Mouse (Mus musculus) heart, embryonic 11.5 days (tissue): ENCODE data around the gene Pcca. TPM values are rescaled to one million over a fixed set of nuclear protein-coding genes. Genes with fewer than 3 reads are reported as not detected.

Source experiments
- ATAC-seq: fragments of 200-750 bp; cut with Nextera tagmentation; replicated peaks from 2 replicates; pipeline ENCODE4 v1.8.0; 2017; ENCODE audit warnings: moderate library complexity; ENCODE audit not compliant: insufficient number of reproducible peaks, low FRiP score, low TSS enrichment
- H3K27ac ChIP-seq: fragments of 300-500 bp; sonication (generic); 2 replicates; pipeline ENCODE4 v1.5.1; 2014; ENCODE audit warnings: mild to moderate bottlenecking, low read depth, low read length
- H3K27me3 ChIP-seq: fragments of 300-500 bp; sonication (generic); 2 replicates; pipeline ENCODE4 v1.6.1; 2014; ENCODE audit warnings: mild to moderate bottlenecking, low read length, mixed read lengths; ENCODE audit not compliant: control insufficient read depth, insufficient read depth
- H3K36me3 ChIP-seq: fragments of 300-500 bp; sonication (generic); 2 replicates; pipeline ENCODE4 v1.6.1; 2014; ENCODE audit warnings: mild to moderate bottlenecking, low read length, moderate library complexity, mixed read lengths; ENCODE audit not compliant: control insufficient read depth, insufficient read depth
- H3K4me1 ChIP-seq: fragments of 300-500 bp; sonication (generic); 2 replicates; pipeline ENCODE4 v1.6.1; 2014; ENCODE audit warnings: low read length; ENCODE audit not compliant: control insufficient read depth, insufficient read depth
- H3K4me2 ChIP-seq: fragments of 300-500 bp; sonication (generic); 2 replicates; pipeline ENCODE4 v1.6.1; 2014; ENCODE audit warnings: mild to moderate bottlenecking, moderate library complexity
- H3K4me3 ChIP-seq: fragments of 300-500 bp; sonication (generic); 2 replicates; pipeline ENCODE4 v1.5.1; 2014; ENCODE audit warnings: low read depth, low read length
- H3K9ac ChIP-seq: fragments of 300-500 bp; sonication (generic); 2 replicates; pipeline ENCODE4 v1.6.1; 2014; ENCODE audit warnings: mild to moderate bottlenecking, low read depth, low read length, moderate library complexity
- H3K9me3 ChIP-seq: fragments of 300-500 bp; sonication (generic); replicated peaks from 2 replicates; pipeline ENCODE4 v1.6.1; 2016; ENCODE audit warnings: low read length; ENCODE audit not compliant: control insufficient read depth
- WGBS: fragments of 180-500 bp; shearing (Covaris S2); extraction: QIAGEN DNeasy Blood & Tissue Kit; methylation state at CpG from one replicate; pipeline ENCODE4 v1.1.7; 2014; ENCODE audit not compliant: insufficient replicate concordance; 5-methylcytosine and 5-hydroxymethylcytosine counted together
- polyA plus RNA-seq: library from polyadenylated mRNA; unstranded; fragments of >200 nt; fragmentation: Nextera tagmentation; extraction: Ambion mirVana; gene quantifications from 2 replicates; pipeline ENCODE4 v1.2.1, GENCODE M21; 2014

The Pcca gene
- polyA plus RNA-seq = 24.9 and 27.5 TPM in 2 replicates

DNA sequence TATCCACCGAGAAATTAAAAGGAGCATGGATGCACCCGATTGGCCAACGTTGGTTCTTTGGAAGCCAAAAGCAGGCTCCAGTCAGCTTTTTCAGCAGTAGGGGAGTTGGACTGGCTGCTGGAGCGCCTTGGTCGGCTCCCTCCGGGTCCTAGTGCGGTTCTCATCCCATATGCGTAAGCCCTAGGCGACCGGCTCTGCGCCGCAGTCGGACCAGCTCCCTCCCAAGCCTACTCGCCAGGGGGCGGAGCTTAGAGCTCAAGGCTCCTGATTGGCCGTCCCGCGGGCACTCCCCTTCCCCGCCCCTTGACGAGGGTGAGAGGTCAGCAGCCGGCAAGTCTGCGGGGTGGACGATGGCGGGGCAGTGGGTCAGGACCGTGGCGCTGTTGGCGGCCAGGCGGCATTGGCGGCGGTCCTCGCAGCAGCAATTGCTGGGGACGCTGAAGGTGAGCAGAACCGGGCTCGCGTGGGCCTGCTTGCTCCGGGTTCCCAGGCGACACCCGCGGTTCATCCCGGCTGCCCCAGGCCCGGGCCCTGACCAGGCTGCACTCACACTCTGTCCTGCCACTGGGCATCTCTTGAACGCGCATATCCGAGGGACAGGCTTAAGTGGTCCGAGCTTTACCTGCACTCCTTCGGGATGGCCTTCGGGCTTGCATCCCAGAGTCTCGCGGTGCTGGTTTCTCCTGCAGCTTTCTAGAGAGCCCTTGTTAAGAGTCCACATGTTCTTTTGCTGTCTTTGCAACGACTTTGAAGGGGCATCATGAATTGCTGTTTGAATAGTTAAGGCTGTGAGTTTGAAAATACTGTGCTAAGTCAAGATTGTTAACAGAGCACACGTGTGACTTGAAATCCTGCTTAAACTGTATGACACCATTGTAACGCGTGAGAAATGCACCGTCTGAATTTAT, at the start of gene Pcca:
Pcca (plus strand) TSS at position 308 of the 908 bp plus-strand sequence.
- H3K36me3 ChIP-seq = no peaks in the 10 kb centered on the region
- no peaks in the 10 kb centered on the region for H3K27me3 ChIP-seq
- peak within 1 kb of the TSS; percentile 46; the same call in 1 of the 2 replicates for H3K27ac ChIP-seq
- peak within 1 kb of the TSS; percentile 81 for H3K4me2 ChIP-seq
- H3K4me1 ChIP-seq = peaks cover 9% of the 10 kb centered on the region; the same call in 1 of the 2 replicates
- ATAC-seq = peak; percentile 99
- H3K4me3 ChIP-seq = peak within 1 kb of the TSS; percentile 73
- peak within 1 kb of the TSS; percentile 81 for H3K9ac ChIP-seq
- 2% methylated on average over 49 of the region's 54 CpGs for WGBS
- no peaks in the 10 kb centered on the region for H3K9me3 ChIP-seq

- Histone ChIP-seq H3K36me3 (no peaks in the 10 kb centered on the region), H3K9ac (no peak overlapping the region), H3K27ac (no peak overlapping the region), H3K27me3 (peaks cover 85% of the 10 kb centered on the region), H3K4me1 (no peaks in the 10 kb centered on the region), H3K4me2 (no peak overlapping the region), H3K4me3 (no peak overlapping the region), H3K9me3 (no peaks in the 10 kb centered on the region)
- no peak for ATAC-seq
- WGBS = 3% methylated on average over 4 of the region's 4 CpGs
These were observed 49.7 kb upstream of the Pcca start for GRCm38 (mm10) chr14:122484458-122484843.

GRCm38 (mm10) chr14:122484844-122485551, 49.1 kb upstream of the Pcca start:
- Histone ChIP-seq H3K36me3 (no peaks in the 10 kb centered on the region), H3K9ac (no peak overlapping the region), H3K9me3 (no peaks in the 10 kb centered on the region), H3K27ac (no peak overlapping the region), H3K27me3 (peaks cover 83% of the 10 kb centered on the region), H3K4me3 (no peak overlapping the region), H3K4me2 (no peak overlapping the region), H3K4me1 (no peaks in the 10 kb centered on the region)
- WGBS = under 1% methylated on average over 24 of the region's 24 CpGs
- ATAC-seq = no peak

GRCm38 (mm10) chr14:122485635-122486181, 48.4 kb upstream of the Pcca start:
- Histone ChIP-seq H3K9me3 (no peaks in the 10 kb centered on the region), H3K4me3 (no peak overlapping the region), H3K4me1 (peaks cover 2% of the 10 kb centered on the region; the same call in 1 of the 2 replicates), H3K27ac (no peak overlapping the region), H3K36me3 (no peaks in the 10 kb centered on the region), H3K4me2 (no peak overlapping the region), H3K9ac (no peak overlapping the region), H3K27me3 (peaks cover 81% of the 10 kb centered on the region)
- 3% methylated on average over 12 of the region's 12 CpGs for WGBS
- no peak for ATAC-seq

- no peak for ATAC-seq
- WGBS = 34% methylated on average over 1 of the region's 1 CpGs
- H3K4me1 ChIP-seq = peaks cover 4% of the 10 kb centered on the region; the same call in 1 of the 2 replicates
- peaks cover 81% of the 10 kb centered on the region for H3K27me3 ChIP-seq
- no peak overlapping the region for H3K4me2 ChIP-seq
- H3K9ac ChIP-seq = no peak overlapping the region
- no peaks in the 10 kb centered on the region for H3K9me3 ChIP-seq
- no peak overlapping the region for H3K4me3 ChIP-seq
- no peak overlapping the region for H3K27ac ChIP-seq
- no peaks in the 10 kb centered on the region for H3K36me3 ChIP-seq
These were observed 47.5 kb upstream of the Pcca start for GRCm38 (mm10) chr14:122486611-122487010.

DNA sequence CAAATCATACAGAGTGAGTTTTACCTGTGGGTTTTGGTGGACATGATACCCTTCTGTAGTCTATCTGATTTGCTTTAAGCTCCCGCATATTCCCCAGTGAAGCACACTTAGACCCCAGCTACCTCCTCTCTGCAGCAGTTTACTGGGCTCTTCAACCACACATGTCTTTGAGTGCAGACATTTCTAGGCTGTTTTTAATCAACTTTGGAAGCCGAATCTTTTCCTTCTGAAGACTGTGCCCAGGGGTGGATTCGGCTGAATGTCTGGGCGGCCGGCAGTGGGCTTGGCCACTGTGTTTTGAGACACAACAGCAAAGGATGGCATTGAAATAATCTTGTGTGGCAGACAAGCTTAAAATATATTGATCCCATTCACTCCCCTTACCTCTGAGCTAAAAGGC, 46.8 kb upstream of the Pcca start:
- WGBS = 7% methylated on average over 5 of the region's 5 CpGs
- Histone ChIP-seq H3K9ac (no peak overlapping the region), H3K4me1 (peaks cover 4% of the 10 kb centered on the region; the same call in 1 of the 2 replicates), H3K9me3 (no peaks in the 10 kb centered on the region), H3K4me2 (no peak overlapping the region), H3K27ac (no peak overlapping the region), H3K4me3 (no peak overlapping the region), H3K27me3 (peaks cover 75% of the 10 kb centered on the region), H3K36me3 (no peaks in the 10 kb centered on the region)
- ATAC-seq = no peak

- no peak overlapping the region for H3K4me3 ChIP-seq
- H3K9me3 ChIP-seq = peaks cover 2% of the 10 kb centered on the region; the same call in 1 of the 2 replicates
- H3K9ac ChIP-seq = no peak overlapping the region
- H3K27ac ChIP-seq = no peak overlapping the region
- no peak for ATAC-seq
- H3K4me1 ChIP-seq = peaks cover 4% of the 10 kb centered on the region; the same call in 1 of the 2 replicates
- no peaks in the 10 kb centered on the region for H3K36me3 ChIP-seq
- no peak overlapping the region for H3K4me2 ChIP-seq
- H3K27me3 ChIP-seq = peaks cover 59% of the 10 kb centered on the region
- WGBS = 3% methylated on average over 5 of the region's 5 CpGs
These were observed 45.1 kb upstream of the Pcca start for GRCm38 (mm10) chr14:122489041-122489440.

- Histone ChIP-seq H3K27ac (no peak overlapping the region), H3K9ac (no peak overlapping the region), H3K9me3 (peaks cover 2% of the 10 kb centered on the region; the same call in 1 of the 2 replicates), H3K4me1 (peaks cover 4% of the 10 kb centered on the region; the same call in 1 of the 2 replicates), H3K4me3 (peak overlapping the region; percentile 37), H3K36me3 (no peaks in the 10 kb centered on the region), H3K4me2 (peak overlapping the region; percentile 61; the same call in 1 of the 2 replicates), H3K27me3 (peaks cover 50% of the 10 kb centered on the region)
- WGBS = 6% methylated on average over 12 of the region's 12 CpGs
- no peak for ATAC-seq
These were observed 44.3 kb upstream of the Pcca start for GRCm38 (mm10) chr14:122489686-122490414.
